Mouse (Mus musculus) naive thymus-derived CD4-positive, alpha-beta T cell, adult 2 months (primary cell): ENCODE data around the gene Fxyd4.

Source experiments
- DNase-seq: peaks from one replicate; pipeline ENCODE4 v3.0.0-alpha.2; 2011; ENCODE audit warnings: low read depth

Gene Fxyd4

DNA sequence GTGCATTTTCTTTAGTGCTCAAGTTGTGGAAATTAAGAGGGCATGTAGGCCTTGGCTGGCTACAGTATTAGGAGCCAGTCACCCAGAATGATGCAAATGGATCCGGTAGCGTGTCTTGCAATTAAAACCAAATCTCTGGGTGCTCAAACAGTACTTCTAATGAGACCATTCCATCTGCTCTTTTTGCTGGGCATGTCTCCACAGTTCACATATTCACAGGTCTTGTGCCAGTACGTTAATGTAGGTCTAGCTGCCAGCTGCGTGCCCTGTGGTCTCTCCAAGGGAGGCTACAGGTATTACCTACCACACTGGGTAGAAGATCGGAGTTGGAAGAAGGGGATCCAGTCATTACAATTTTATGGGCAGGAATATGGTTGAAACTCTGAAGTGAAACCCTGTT is 19.4 kb downstream of the Fxyd4 start:
- DNase-seq = no peak

DNA sequence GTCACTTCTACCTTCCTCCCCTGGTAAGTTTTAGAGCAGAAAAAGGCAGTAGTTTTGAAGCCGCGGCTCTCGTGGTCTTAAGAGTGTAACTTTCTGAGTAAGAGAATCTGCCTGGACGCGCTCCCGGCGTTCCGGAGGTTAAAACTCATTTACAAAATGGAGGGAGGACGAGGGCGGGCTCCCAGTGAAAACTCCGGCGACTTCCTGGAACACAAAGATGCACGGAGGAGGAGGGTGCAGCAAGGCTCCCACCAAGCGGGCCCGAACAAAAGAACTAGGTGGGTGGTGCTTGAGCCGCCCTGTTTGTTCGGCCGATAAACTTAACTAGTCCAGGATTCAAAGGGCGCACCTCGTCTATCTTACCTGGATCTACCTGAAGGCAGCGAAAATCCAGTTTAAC is 19.9 kb downstream of the Fxyd4 start:
- DNase-seq = peak; percentile 82

DNA sequence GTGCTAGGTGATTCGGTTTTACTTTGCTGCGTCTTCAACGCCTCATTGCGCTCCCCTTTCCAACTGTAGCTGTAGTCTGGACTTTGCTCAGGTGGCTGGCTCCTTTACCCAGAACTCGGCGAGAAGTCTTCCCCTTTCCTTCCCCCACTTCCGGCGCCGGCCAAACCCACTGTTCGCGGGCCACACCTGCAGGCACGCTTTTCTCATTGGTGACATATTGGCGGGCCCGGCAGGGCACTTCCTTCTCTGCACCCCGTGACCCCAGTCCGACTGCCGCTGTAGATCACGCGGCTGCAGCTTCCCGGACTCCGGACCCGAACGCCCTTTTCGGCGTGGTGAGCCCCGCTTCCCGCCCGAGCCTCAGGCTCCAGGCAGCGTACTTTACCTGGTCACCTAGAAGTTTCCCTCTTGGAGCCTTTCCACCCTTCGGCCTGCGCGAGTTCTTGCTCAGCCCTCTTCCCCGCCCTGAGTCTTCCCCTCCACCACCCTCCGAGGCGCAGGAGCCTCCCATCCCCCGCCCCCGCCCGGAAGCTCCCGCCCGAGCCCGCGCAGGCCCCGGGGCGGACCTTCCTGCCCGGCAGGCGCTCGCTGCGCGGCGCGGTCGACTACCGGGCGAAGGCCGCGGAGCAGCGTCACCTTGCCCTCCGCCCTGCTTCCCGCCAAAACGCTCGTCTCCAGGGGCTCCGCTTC is 20.6 kb downstream of the Fxyd4 start:
- DNase-seq = peak; percentile 91

DNA sequence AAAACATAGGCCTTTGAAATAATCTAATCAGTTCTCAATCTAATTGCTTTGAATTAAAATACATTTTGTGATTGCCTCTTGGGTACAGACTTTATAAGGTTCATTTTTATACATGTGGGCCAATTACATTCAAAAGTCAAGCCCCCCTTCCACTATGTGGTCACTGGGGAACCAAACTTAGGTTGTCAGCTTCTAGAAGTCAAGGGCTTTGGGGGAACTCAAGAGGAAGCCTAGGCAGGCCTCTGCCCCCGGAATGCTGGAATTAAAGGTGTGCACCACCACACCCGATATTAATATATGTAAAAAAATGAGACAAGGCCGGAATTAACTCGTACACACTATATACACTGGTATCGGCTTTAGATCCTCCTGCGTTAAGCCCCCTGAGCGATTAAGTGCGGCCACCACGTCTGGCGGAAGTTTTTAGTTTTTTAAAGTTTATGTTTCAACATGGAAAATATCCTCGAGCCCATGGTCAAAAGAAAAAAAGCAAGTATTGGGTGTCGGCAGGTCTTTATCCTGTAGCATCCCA is 21.2 kb downstream of the Fxyd4 start:
- no peak for DNase-seq

- no peak for DNase-seq
These were observed 23.0 kb downstream of the Fxyd4 start for GRCm38 (mm10) chr6:117914541-117914940.

DNA sequence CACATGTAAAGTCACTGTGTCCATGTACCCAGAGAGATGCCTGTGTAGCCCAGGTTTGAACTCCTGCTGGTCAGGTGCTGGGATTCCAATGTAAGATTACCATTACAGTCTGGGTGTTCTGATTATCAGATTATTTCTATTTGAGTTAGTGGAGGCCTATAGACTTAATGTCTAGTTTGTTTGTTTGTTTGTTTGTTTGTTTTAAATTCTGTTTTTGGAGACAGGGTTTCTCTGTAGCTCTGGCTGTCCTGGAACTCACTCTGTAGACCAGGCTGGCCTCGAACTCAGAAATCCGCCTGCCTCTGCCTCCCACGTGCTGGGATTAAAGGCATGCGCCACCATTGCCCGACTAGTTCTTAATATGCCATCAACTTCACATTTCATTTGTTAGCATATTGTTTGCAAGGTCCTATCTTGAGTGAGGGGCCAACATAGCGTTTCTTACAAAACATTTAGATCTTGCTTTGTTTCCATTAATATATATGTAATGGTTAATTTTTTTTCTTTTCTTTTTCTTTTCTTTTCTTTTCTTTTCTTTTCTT is 27.3 kb downstream of the Fxyd4 start:
- DNase-seq = no peak

- peak; percentile 61 for DNase-seq
These were observed 29.0 kb downstream of the Fxyd4 start for GRCm38 (mm10) chr6:117908424-117908900.

DNA sequence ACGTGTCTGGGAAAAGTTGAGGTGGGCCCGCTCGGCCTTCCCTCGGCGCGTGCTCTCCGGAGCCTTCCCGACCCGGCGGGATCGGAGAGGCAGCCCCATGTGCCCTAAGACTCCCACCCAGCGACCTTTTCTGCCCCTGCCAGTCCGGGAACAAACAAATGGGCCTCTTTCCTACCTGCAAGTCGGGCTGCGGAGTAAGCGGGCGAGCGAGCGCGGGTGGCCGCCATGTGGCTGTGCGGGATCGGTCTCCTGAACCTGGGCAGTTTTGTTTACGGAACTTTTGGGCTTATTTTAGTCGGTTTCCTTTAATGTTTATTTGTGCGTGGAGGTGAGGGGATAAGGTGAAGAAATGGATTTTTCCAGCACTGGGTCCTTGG is 29.5 kb downstream of the Fxyd4 start:
- no peak for DNase-seq

- peak; percentile 97 for DNase-seq
These were observed 30.1 kb downstream of the Fxyd4 start for GRCm38 (mm10) chr6:117907301-117907978.

GRCm38 (mm10) chr6:117906590-117907271 is 30.8 kb downstream of the Fxyd4 start:
- peak; percentile 99 for DNase-seq

DNA sequence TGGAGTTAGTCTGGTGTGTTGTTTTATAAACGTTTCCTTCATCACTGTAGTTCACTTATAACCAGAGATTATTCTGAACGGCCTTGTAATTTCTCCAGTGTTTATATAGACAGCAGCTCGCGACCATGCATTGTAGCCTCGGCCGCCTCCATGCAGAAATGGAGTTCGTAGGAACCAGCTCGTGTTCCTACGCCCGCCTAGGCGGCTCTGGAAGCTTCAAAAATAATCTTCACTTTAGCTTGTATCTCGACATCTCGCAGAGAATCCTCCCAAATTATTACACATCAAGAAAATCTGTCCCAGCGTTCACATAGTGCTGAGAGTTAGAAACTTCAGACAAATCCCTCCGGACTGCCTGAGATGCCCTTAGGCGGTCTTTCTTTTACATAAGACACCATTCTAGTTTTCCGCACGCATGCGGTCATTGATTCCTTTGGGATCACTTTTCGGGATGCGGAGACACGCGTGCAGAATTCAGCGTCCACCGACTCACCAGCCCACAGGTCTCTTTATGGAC is 31.4 kb downstream of the Fxyd4 start:
- DNase-seq = no peak

GRCm38 (mm10) chr6:117905260-117905930 is 32.1 kb downstream of the Fxyd4 start:
- DNase-seq = no peak

- DNase-seq = no peak
These were observed 33.7 kb downstream of the Fxyd4 start for GRCm38 (mm10) chr6:117903836-117904235.

- DNase-seq = no peak
These were observed 34.9 kb downstream of the Fxyd4 start for GRCm38 (mm10) chr6:117902556-117902955.

GRCm38 (mm10) chr6:117901510-117902402 is 35.7 kb downstream of the Fxyd4 start:
- no peak for DNase-seq

GRCm38 (mm10) chr6:117900126-117901080 is 37.1 kb downstream of the Fxyd4 start, which contains the start of gene Hnrnpf:
Hnrnpf (plus strand) TSS chr6:117900324.
- DNase-seq = peak; percentile 93

GRCm38 (mm10) chr6:117897800-117898199 is 39.7 kb downstream of the Fxyd4 start:
- no peak for DNase-seq

- no peak for DNase-seq
These were observed 44.1 kb downstream of the Fxyd4 start for GRCm38 (mm10) chr6:117893435-117893834.

DNA sequence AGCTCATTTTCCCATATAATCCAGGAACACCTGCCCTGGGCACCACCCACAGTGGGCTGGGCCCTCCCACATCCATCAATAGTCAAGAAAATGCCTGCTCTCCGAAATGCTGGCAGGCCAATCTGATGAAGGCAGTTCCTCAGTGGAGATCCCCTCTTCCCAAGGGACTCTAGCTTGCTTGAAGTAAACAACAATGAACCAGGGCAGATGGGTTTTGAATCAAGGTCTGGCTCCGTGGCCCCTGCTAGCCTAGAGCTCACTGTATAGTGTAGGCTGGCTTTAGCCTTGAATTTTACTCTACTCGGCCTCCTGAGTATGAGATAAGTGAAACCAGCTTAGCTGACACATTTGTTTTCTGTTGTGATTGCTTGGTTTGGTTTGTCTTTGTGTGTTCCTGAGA is 45.1 kb downstream of the Fxyd4 start:
- DNase-seq = peak; percentile 37
